Mouse (Mus musculus) ES-Bruce4 (cell line): ENCODE measurements at regions not wholly inside any gene's neighbourhood (a gene's known extent, or its start where the extent isn't known, plus 50 kb on each side); places are given as distances from the start of the nearest gene placed in this dataset.

Source experiments
- CTCF ChIP-seq: IDR thresholded peaks from one replicate; pipeline ENCODE4 v1.8.1; 2011; ENCODE audit warnings: low read depth, low read length
- EP300 ChIP-seq: IDR thresholded peaks from 2 replicates; pipeline ENCODE4 v1.6.1; 2011; ENCODE audit warnings: low read depth, low read length; ENCODE audit not compliant: insufficient read depth
- POLR2A ChIP-seq: IDR thresholded peaks from one replicate; pipeline ENCODE4 v1.8.1; 2011; ENCODE audit warnings: low read length; ENCODE audit not compliant: insufficient read depth

DNA sequence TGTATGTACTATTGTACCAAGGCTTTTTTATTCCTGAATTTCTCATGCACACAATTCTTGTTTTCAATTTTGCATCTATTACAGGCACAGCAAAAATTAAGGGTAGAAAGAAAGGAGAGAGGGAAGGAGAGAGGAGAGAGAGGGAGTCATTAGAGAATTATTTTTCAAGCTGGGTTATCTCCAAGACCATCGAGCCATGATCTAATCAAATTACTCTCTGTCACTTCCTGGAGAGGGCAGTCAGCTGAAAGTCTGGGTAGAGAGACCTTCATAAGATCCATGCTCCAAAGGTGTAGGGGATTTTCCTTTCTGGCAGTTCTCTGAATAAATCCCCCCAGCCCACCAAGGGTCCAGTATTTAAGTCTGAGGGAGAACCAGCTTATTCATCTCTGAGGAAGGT, 1081.4 kb upstream of the Slc10a2 start:
- TF ChIP-seq CTCF, result no peak
- TF ChIP-seq POLR2A, result no peak
- TF ChIP-seq EP300, result no peak
